Mouse (Mus musculus): ENCODE results near the gene Amacr. TPM values are rescaled to one million over a fixed set of nuclear protein-coding genes. Genes with fewer than 3 reads are reported as not detected.
"Not testable (repeated sequence)": the region's sequence is repeated elsewhere in the genome, so short reads cannot be mapped to it uniquely, and the experiment has no call there.

Amacr gene
- total RNA-seq, 2 experiments from 2014 or later = 10.5 to 11.5 TPM

- no peak for DNase-seq (ENCODE audit: low spot score in 2 of 2)
- intact Hi-C loops (cut with DNase I) = no loop called here
These were observed 494 bp downstream of the Amacr start for GRCm38 (mm10) chr15:10982064-10982435.

DNA sequence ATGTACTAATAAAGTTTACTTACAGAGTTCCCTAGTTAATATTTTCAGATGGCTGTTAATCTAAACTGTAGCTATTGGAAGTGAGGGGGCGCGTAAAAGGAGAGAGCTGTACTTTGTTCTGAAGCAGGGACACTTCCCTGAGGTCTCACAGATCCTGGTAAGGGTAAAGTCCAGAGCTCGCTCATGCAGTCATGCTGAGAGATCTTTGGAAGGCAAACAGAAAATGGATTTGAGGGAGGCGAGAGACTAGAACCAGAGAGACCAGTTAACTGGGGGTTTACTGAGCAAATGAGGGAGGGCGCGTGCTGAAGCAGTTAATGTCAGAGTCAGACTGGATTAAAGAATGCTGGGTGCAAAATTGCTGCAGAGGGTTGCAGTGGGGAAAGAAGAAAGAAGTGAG, 4.2 kb downstream of the Amacr start:
- intact Hi-C loops (cut with DNase I) = no loop called here
- no peak for DNase-seq (ENCODE audit: low spot score in 2 of 2)

GRCm38 (mm10) chr15:10986477-10986876, 4.9 kb downstream of the Amacr start:
- intact Hi-C loops (cut with DNase I); DNase-seq (ENCODE audit: low spot score in 2 of 2): not testable (repeated sequence)

DNA sequence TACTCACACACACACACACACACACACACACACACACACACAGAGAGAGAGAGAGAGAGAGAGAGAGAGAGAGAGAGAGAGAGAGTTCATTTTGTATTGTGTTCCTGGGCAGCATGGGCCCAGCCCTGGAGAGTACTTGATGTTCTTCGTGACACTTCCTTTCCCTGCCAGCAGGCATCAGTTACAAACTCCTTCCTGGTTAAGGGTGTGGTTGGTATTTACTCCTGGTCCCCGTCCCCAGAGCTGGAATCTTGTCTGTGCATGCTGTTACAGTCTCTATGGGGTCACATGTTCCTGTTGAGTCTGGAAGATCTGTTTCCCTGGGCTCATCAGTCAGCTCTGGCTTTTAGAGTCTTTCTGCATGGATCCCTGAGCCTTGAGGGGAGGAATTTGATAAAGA, 8.9 kb downstream of the Amacr start:
- intact Hi-C loops (cut with DNase I) = no loop called here
- no peak for DNase-seq (ENCODE audit: low spot score in 2 of 2)

DNA sequence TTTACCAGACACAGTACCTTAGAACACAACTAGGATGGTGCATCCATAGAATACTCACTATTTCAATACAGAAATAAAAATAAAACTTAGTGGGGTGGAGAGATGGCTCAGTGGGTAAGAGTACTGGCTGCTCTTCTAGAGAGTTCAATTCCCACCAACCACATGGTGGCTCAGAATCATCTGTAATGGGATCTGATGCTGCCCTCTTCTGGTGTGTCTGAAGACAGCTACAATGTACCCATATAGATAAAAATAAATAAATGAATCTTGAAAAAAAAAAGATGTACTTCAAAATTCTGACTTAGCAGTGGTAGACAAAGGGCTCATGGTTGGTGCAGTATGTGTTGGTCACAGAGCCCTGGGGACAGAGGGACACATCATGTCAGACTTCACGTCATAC, 10.0 kb downstream of the Amacr start:
- no peak for DNase-seq (ENCODE audit: low spot score in 2 of 2)
- intact Hi-C loops (cut with DNase I) = no loop called here

DNA sequence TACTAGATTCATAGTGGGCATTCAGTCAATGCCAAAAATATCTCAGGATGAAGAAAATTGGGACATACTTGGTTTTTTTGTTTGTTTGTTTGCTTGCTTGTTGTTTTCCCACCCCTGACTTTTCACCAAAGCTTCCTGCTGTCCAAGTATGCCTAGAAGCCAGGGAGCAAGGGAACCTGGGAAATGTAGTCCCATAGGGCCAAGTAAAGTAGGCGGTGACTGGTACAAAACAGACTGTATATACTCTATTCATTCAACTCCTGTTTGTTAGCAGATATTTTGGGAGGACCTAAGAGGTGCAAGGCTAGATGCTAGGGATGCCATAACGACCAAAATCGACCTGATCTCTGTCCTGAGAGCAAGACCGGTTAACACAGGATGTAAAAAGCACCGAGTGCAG, 18.3 kb downstream of the Amacr start:
- peak in 1 of 2 experiments; percentile 11 for DNase-seq (ENCODE audit: low spot score in 2 of 2)
- intact Hi-C loops (cut with DNase I) = loop anchor here (10.0 kb wide), 1 partner anchor 1605 kb away; no protein-coding TSS in a partner anchor

DNA sequence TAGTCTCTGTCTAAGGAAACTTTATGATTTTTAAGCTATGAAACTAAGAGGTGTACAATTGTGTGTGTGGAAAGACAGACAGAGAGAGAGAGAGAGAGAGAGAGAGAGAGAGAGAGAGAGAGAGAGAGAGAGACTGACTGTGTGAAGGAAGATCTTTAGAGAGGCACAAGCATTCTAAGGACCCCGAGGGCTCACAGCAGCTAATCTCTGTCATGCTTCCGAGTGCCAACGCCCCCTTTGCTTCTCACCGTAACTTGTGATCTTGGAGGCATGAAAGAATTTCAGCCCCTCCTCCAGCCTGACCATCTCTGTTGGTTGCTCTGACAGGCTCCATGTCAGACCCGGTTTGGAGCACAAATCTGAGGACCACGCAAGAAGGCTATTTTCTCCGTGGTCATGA, 18.9 kb downstream of the Amacr start, which contains the start of gene Slc45a2:
TSS of gene Slc45a2 (plus strand) at position 301 of the 400 bp plus-strand sequence.
- no peak for DNase-seq (ENCODE audit: low spot score in 2 of 2)
- intact Hi-C loops (cut with DNase I) = loop anchor here (10.0 kb wide), 1 partner anchor 1604 kb away; no protein-coding TSS in a partner anchor

GRCm38 (mm10) chr15:11003791-11004190, 22.2 kb downstream of the Amacr start:
- intact Hi-C loops (cut with DNase I) = loop anchor here (10.0 kb wide), 1 partner anchor 1601 kb away; no protein-coding TSS in a partner anchor
- DNase-seq (ENCODE audit: low spot score in 2 of 2) = no peak

DNA sequence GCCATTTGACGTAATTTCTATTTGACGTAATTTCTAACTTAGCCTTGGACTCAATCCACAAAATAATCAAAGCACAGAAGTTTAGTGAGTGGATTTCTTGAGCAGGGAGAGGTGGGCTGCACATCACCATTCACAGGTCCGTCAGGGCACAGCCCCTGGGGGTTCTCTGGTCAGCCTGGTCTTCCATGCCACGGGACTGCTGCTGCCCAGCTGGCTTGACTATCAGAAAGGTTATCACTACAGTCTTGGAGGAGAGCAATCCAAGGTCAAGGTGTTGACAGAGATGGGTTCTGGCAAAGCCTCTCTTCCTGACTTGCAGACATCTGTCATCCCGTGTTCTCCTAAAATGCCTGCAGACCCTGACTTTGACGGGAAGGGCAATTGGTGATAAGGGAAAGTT, 23.1 kb downstream of the Amacr start:
- intact Hi-C loops (cut with DNase I) = loop anchor here (10.0 kb wide), 1 partner anchor 1600 kb away; no protein-coding TSS in a partner anchor
- DNase-seq (ENCODE audit: low spot score in 2 of 2) = no peak

DNA sequence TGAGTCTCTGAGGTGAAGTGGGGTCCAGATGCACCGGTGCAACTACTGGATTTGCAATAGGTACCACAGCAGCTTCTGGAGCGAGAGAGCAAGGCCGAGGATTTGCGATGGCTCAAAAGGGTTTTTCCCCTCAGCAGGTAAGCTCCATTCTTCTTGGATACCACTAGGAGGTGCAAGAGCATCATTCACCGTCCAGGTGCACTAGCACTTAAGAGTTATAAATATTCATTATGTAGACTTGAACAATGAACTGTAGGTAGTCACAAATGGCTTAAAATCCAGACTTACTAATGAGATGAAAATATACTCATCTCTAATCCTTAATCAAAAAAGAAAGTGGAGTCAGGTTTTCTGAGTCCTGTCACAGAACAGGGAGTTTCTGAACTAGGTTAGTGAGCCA, 27.2 kb downstream of the Amacr start:
- DNase-seq (ENCODE audit: low spot score in 2 of 2) = peak in 1 of 2 experiments; percentile 24
- intact Hi-C loops (cut with DNase I) = loop anchor here (10.0 kb wide), 1 partner anchor 1596 kb away; no protein-coding TSS in a partner anchor

DNA sequence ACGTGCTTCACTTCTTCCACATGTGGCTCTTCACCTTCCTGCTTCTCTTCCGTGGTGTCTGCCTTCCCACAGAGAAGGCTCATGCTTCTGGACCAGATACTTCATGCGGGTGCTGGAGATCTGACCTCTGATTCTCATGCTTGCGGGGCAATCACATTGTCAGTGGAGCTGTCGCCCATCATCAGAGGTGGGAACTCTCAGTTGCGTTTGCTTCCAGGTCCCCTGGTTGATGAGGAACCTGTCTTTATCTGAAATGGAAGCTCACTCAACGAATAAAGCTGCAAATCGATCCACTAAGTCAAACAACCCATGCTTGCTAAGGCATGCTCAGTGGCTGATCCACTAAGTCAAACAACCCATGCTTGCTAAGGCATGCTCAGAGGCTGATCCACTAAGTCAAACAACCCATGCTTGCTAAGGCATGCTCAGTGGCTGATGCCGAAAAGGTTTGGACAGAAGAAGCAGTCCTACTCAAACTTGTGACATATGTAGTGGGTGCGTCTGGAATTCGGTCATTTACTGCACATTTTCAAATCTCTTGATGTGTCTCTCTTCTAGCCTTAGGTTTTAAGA, 29.5 kb downstream of the Amacr start:
- intact Hi-C loops (cut with DNase I) = no loop called here
- no peak for DNase-seq (ENCODE audit: low spot score in 2 of 2)

- DNase-seq (ENCODE audit: low spot score in 2 of 2) = no peak
- intact Hi-C loops (cut with DNase I) = no loop called here
These were observed 33.4 kb downstream of the Amacr start for GRCm38 (mm10) chr15:11014931-11015330.

GRCm38 (mm10) chr15:11026801-11027561, 45.4 kb downstream of the Amacr start:
- intact Hi-C loops (cut with DNase I) = no loop called here
- DNase-seq (ENCODE audit: low spot score in 2 of 2) = no peak

- DNase-seq (ENCODE audit: low spot score in 2 of 2) = no peak
- intact Hi-C loops (cut with DNase I) = no loop called here
These were observed 48.6 kb downstream of the Amacr start for GRCm38 (mm10) chr15:11030188-11030587.

DNA sequence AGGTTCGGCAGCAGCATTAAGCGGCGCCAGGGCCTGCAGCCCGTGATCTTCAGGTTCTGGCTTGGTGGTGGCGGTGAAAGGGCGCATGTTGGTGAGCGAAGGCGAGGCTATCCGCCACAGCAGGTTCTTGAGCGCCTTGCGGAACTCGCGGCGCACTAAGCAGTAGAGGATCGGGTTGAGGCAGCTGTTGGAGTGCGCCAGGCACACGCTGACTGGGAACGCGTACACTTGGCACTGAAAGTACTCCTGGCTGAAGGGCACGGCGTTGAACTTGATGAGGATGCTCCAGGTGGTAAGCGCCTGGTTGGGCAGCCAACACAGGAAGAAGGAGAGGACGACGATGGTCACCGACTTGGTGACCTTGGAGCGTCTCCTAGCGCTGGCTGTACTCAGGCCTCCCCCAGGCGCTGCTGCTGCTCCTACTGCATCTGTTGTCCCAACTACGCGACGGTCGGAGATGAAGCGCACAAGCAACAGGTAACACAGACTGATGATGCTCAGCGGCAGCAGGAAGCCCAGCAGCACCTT, 54.5 kb downstream of the Amacr start:
- intact Hi-C loops (cut with DNase I) = no loop called here
- DNase-seq (ENCODE audit: low spot score in 2 of 2) = peak; percentile 11 to 18

- intact Hi-C loops (cut with DNase I) = loop anchor here (1.0 kb wide), 1 partner anchor 344 kb away; no protein-coding TSS in a partner anchor
These were observed 55.2 kb downstream of the Amacr start for GRCm38 (mm10) chr15:11036535-11037375.

GRCm38 (mm10) chr15:11037376-11037695, 55.8 kb downstream of the Amacr start:
- intact Hi-C loops (cut with DNase I) = loop anchor here (1.0 kb wide), 1 partner anchor 343 kb away; no protein-coding TSS in a partner anchor
- DNase-seq (ENCODE audit: low spot score in 2 of 2) = peak; percentile 19 to 30

More at GRCm38 (mm10) chr15:11036535-11037375, 55.2 kb downstream of the Amacr start:
- DNase-seq (ENCODE audit: low spot score in 2 of 2) = peak in 1 of 2 experiments; percentile 8

- intact Hi-C loops (cut with DNase I) = loop anchor here (1.0 to 2.0 kb wide), 3 partner anchors 117 to 343 kb away; no protein-coding TSS in a partner anchor
- DNase-seq (ENCODE audit: low spot score in 2 of 2) = peak in 1 of 2 experiments; percentile 15
These were observed 56.2 kb downstream of the Amacr start, which contains the start of gene Rxfp3 for GRCm38 (mm10) chr15:11037711-11038110. Gene Rxfp3, minus strand, starts transcription at chr15:11037991.

DNA sequence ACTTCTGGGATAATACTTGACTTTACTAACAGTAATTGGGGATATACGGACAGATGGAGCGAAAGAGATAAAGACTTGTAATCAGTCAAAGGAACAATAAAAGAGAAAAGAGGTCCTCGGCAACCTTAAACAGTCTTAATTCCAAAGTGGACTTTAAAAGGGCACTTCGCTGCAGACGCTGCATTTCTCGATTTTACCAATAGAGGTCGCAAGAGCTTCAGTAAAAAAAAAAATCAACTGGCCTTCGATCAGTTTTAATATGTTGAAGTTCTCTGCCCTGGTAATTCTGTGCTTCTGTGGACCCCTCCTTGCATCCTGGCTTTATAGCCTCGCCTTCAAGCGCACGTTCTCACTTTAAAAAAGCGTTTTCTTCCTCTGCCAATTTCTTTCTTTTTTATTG, 56.9 kb downstream of the Amacr start:
- peak; percentile 42 to 52 for DNase-seq (ENCODE audit: low spot score in 2 of 2)
- intact Hi-C loops (cut with DNase I) = loop anchor here (1.0 to 2.0 kb wide), 2 partner anchors 118 to 282 kb away; no protein-coding TSS in a partner anchor
